Mouse (Mus musculus) megakaryocyte, adult 5-6 weeks (primary cell): ENCODE measurements around the gene Fut7. TPM values are rescaled to one million over a fixed set of nuclear protein-coding genes. Genes with fewer than 3 reads are reported as not detected.
"Not testable (repeated sequence)": the region's sequence is repeated elsewhere in the genome, so short reads cannot be mapped to it uniquely, and the experiment has no call there.

ENCODE experiments used
- ATAC-seq: 2 replicates; pipeline ENCODE4 v1.8.0; 2016; ENCODE audit warnings: mild to moderate bottlenecking, inconsistent platforms; ENCODE audit not compliant: poor library complexity, severe bottlenecking
- total RNA-seq, 2 experiments: library from RNA; stranded (forward) in 1 of 2; stranded (reverse) in 1 of 2; fragments of 153-499, 151-499 nt in 1 of 2; fragments of 221-1000, 200-1000 nt in 1 of 2; gene quantifications; 2 replicates each; pipeline versions ENCODE4 v1.2.3 to v1.2.4; 2015 to 2017

Gene Fut7
- total RNA-seq (2015), result 10.1 and 11.6 TPM in 2 replicates
- total RNA-seq (2017), result 20.4 and 21.5 TPM in 2 replicates

- ATAC-seq, result peak; percentile 77
These were observed at the start of gene Fut7 for GRCm38 (mm10) chr2:25422587-25423410. Gene Fut7 (plus strand): TSS chr2:25423267.

- ATAC-seq, result no peak
These were observed 49.6 kb upstream of the Fut7 start for GRCm38 (mm10) chr2:25373431-25373830.

- peak; percentile 31 for ATAC-seq
These were observed 46.5 kb upstream of the Fut7 start for GRCm38 (mm10) chr2:25376589-25376988.

GRCm38 (mm10) chr2:25384492-25384891 is 38.6 kb upstream of the Fut7 start:
- no peak for ATAC-seq

- ATAC-seq, result no peak
These were observed 31.8 kb upstream of the Fut7 start for GRCm38 (mm10) chr2:25391266-25391665.

GRCm38 (mm10) chr2:25394281-25395221 is 28.5 kb upstream of the Fut7 start:
- ATAC-seq, result no peak

- no peak for ATAC-seq
These were observed 27.1 kb upstream of the Fut7 start, which contains the start of gene Entpd2 for GRCm38 (mm10) chr2:25395721-25396596. Gene Entpd2 (plus strand): TSS chr2:25395874.

- no peak for ATAC-seq
These were observed 26.5 kb upstream of the Fut7 start for GRCm38 (mm10) chr2:25396597-25396983.

- no peak for ATAC-seq
These were observed 26.1 kb upstream of the Fut7 start for GRCm38 (mm10) chr2:25397010-25397409.

GRCm38 (mm10) chr2:25398065-25398464 is 25.0 kb upstream of the Fut7 start:
- ATAC-seq, result no peak

GRCm38 (mm10) chr2:25399051-25399450 is 24.0 kb upstream of the Fut7 start, which contains the start of gene Npdc1:
Gene Npdc1 (plus strand): TSS chr2:25399351.
- ATAC-seq, result no peak

- ATAC-seq, result no peak
These were observed 22.8 kb upstream of the Fut7 start for GRCm38 (mm10) chr2:25400291-25400690.

GRCm38 (mm10) chr2:25400764-25401163 is 22.3 kb upstream of the Fut7 start:
- peak; percentile 53 for ATAC-seq

- peak; percentile 62 for ATAC-seq
These were observed 20.6 kb upstream of the Fut7 start for GRCm38 (mm10) chr2:25402377-25402971.

GRCm38 (mm10) chr2:25402972-25403601 is 20.0 kb upstream of the Fut7 start:
- ATAC-seq, result no peak

- ATAC-seq, result no peak
These were observed 19.1 kb upstream of the Fut7 start for GRCm38 (mm10) chr2:25403994-25404393.

- ATAC-seq, result no peak
These were observed 14.2 kb upstream of the Fut7 start for GRCm38 (mm10) chr2:25408908-25409307.

GRCm38 (mm10) chr2:25413436-25413835 is 9.6 kb upstream of the Fut7 start:
- not testable (repeated sequence) for ATAC-seq

- ATAC-seq, result no peak
These were observed 5.6 kb upstream of the Fut7 start for GRCm38 (mm10) chr2:25417426-25417825.

GRCm38 (mm10) chr2:25421896-25422295 is 1.2 kb upstream of the Fut7 start:
- peak; percentile 33 for ATAC-seq
